Mouse (Mus musculus): ENCODE data around the gene Adgrf1. TPM values are rescaled to one million over a fixed set of nuclear protein-coding genes. Genes with fewer than 3 reads are reported as not detected.

Gene Adgrf1
- total and polyA plus RNA-seq, 3 experiments = not detected

- Histone ChIP-seq H3K9me3 (replicated peaks; ENCODE audit: low read length) (peaks cover 38% of the 10 kb centered on the region), H3K4me3 (replicated peaks in 1 of 3; ENCODE audit: low read depth in 2 of 3, low read length in 2 of 3, poor library complexity in 1 of 3) (no peak overlapping the region), H3K9ac (ENCODE audit: insufficient read depth, low read depth) (no peak overlapping the region), H3K36me3 (replicated peaks in 1 of 2; ENCODE audit: control insufficient read depth in 1 of 2, insufficient read depth in 1 of 2, low read length in 1 of 2) (no peaks in the 10 kb centered on the region), H3K79me2 (replicated peaks; ENCODE audit: control insufficient read depth, extremely low read depth, insufficient read depth, poor library complexity, severe bottlenecking) (no peaks in the 10 kb centered on the region), H3K27ac (ENCODE audit: insufficient read depth, low read depth) (no peak overlapping the region), H3K4me1 (ENCODE audit: control insufficient read depth in 1 of 2, insufficient read depth in 2 of 2) (peaks cover 0 to 21% of the 10 kb centered on the region in 2 experiments; a peak in 2 of 4 replicates), H3K4me2 (ENCODE audit: insufficient read depth, low read depth, poor library complexity, severe bottlenecking) (no peak overlapping the region), H3K27me3 (replicated peaks) (no peaks in the 10 kb centered on the region)
- DNase-seq (ENCODE audit: extremely low read depth) = no peak
- in situ Hi-C loops (cut with MboI; ENCODE audit: low pct_ligation_motif_present, low pct_unique_long_range_greater_than_20kb, low sequenced_read_pairs) = loop anchor here (25.0 kb wide), 1 partner anchor 227 kb away; the partner anchor contains the start of gene Tnfrsf21
- TF ChIP-seq EP300 (IDR thresholded peaks at IDR 0.05; ENCODE audit: low read length) = no peak
- no peak for TF ChIP-seq KAT2A (IDR thresholded peaks at IDR 0.05; ENCODE audit: insufficient replicate concordance, low read length)
- no peak for TF ChIP-seq TCF12 (IDR thresholded peaks at IDR 0.05; ENCODE audit: low read depth, low read length)
- TF ChIP-seq CHD2 (IDR thresholded peaks at IDR 0.05; ENCODE audit: low read length) = no peak
- TF ChIP-seq ZNF384 (IDR thresholded peaks at IDR 0.05; ENCODE audit: low read depth, low read length) = no peak
- no peak for TF ChIP-seq NRF1 (IDR thresholded peaks at IDR 0.05; ENCODE audit: low read depth, low read length)
- TF ChIP-seq CHD1 (IDR thresholded peaks at IDR 0.05; ENCODE audit: low read depth, low read length) = no peak
- no peak for TF ChIP-seq SMC3 (IDR thresholded peaks at IDR 0.05; ENCODE audit: low read depth, low read length)
- TF ChIP-seq RAD21 (IDR thresholded peaks at IDR 0.05; ENCODE audit: low read depth, low read length) = no peak
- no peak for TF ChIP-seq POLR2AphosphoS2 (IDR thresholded peaks at IDR 0.05; ENCODE audit: low read depth, low read length)
- TF ChIP-seq ETS1 (conservative IDR thresholded peaks at IDR 0.05; ENCODE audit: low read depth, low read length) = no peak
- TF ChIP-seq USF1 (IDR thresholded peaks at IDR 0.05; ENCODE audit: low read depth, low read length) = no peak
- no peak for TF ChIP-seq MAFK (IDR thresholded peaks at IDR 0.05; ENCODE audit: insufficient replicate concordance, low read length)
- no peak for TF ChIP-seq GABPA (IDR thresholded peaks at IDR 0.05; ENCODE audit: insufficient replicate concordance, low read depth, low read length)
- no peak for TF ChIP-seq E2F4 (IDR thresholded peaks at IDR 0.05; ENCODE audit: insufficient replicate concordance, low read depth, low read length)
- no peak for TF ChIP-seq HCFC1 (IDR thresholded peaks at IDR 0.05; ENCODE audit: low read depth, low read length)
- TF ChIP-seq MAX (IDR thresholded peaks at IDR 0.05; ENCODE audit: low read length) = no peak
- dilution Hi-C loops (cut with MboI; ENCODE audit: extremely low pct_ligation_motif_present, extremely low pct_unique_long_range_greater_than_20kb, low sequenced_read_pairs) = no loop called here
These were observed 31.1 kb upstream of the Adgrf1 start for GRCm38 (mm10) chr17:43239035-43239434.

- Histone ChIP-seq H3K9ac (ENCODE audit: insufficient read depth, low read depth) (no peak overlapping the region), H3K4me1 (ENCODE audit: control insufficient read depth in 1 of 2, insufficient read depth in 2 of 2) (peaks cover 0 to 17% of the 10 kb centered on the region in 2 experiments; a peak in 2 of 4 replicates), H3K4me2 (ENCODE audit: insufficient read depth, low read depth, poor library complexity, severe bottlenecking) (no peak overlapping the region), H3K9me3 (replicated peaks; ENCODE audit: low read length) (peaks cover 28% of the 10 kb centered on the region), H3K36me3 (replicated peaks in 1 of 2; ENCODE audit: control insufficient read depth in 1 of 2, insufficient read depth in 1 of 2, low read length in 1 of 2) (no peaks in the 10 kb centered on the region), H3K27me3 (replicated peaks) (no peaks in the 10 kb centered on the region), H3K4me3 (replicated peaks in 1 of 3; ENCODE audit: low read depth in 2 of 3, low read length in 2 of 3, poor library complexity in 1 of 3) (no peak overlapping the region), H3K27ac (ENCODE audit: insufficient read depth, low read depth) (no peak overlapping the region), H3K79me2 (replicated peaks; ENCODE audit: control insufficient read depth, extremely low read depth, insufficient read depth, poor library complexity, severe bottlenecking) (no peaks in the 10 kb centered on the region)
- in situ Hi-C loops (cut with MboI; ENCODE audit: low pct_ligation_motif_present, low pct_unique_long_range_greater_than_20kb, low sequenced_read_pairs) = loop anchor here (25.0 kb wide), 1 partner anchor 229 kb away; the partner anchor contains the start of gene Tnfrsf21
- no peak for TF ChIP-seq JUN (IDR thresholded peaks at IDR 0.05; ENCODE audit: insufficient read depth, low read depth, low read length)
- no peak for TF ChIP-seq HCFC1 (IDR thresholded peaks at IDR 0.05; ENCODE audit: low read depth, low read length)
- no peak for TF ChIP-seq BHLHE40 (IDR thresholded peaks at IDR 0.05; ENCODE audit: low read depth, low read length)
- TF ChIP-seq CHD2 (IDR thresholded peaks at IDR 0.05; ENCODE audit: low read length) = no peak
- no peak for TF ChIP-seq MEF2A (IDR thresholded peaks at IDR 0.05; ENCODE audit: borderline replicate concordance, low read depth, low read length)
- TF ChIP-seq SIN3A (IDR thresholded peaks at IDR 0.05; ENCODE audit: low read length) = no peak
- TF ChIP-seq MAX (IDR thresholded peaks at IDR 0.05; ENCODE audit: low read length) = no peak
- TF ChIP-seq CTCF (conservative IDR thresholded peaks at IDR 0.05 in 1 of 2, IDR thresholded peaks at IDR 0.05 in 1 of 2; ENCODE audit: low read depth in 2 of 2, low read length in 2 of 2) = no peak
- no peak for TF ChIP-seq MYC (IDR thresholded peaks at IDR 0.05; ENCODE audit: low read depth, low read length)
- TF ChIP-seq ZKSCAN1 (IDR thresholded peaks at IDR 0.05; ENCODE audit: borderline replicate concordance, low read depth, low read length) = no peak
- TF ChIP-seq PAX5 (IDR thresholded peaks at IDR 0.05; ENCODE audit: low read length) = no peak
- no peak for TF ChIP-seq POLR2AphosphoS2 (IDR thresholded peaks at IDR 0.05; ENCODE audit: low read depth, low read length)
- dilution Hi-C loops (cut with MboI; ENCODE audit: extremely low pct_ligation_motif_present, extremely low pct_unique_long_range_greater_than_20kb, low sequenced_read_pairs) = no loop called here
- no peak for DNase-seq (ENCODE audit: extremely low read depth)
These were observed 29.0 kb upstream of the Adgrf1 start for GRCm38 (mm10) chr17:43241134-43241533.
